Mouse (Mus musculus): ENCODE results near the gene 2210016F16Rik.

- no peak for TF ChIP-seq POLR2A (IDR thresholded peaks at IDR 0.05; ENCODE audit: low read depth, low read length)
- no peak for TF ChIP-seq CTCF (conservative IDR thresholded peaks at IDR 0.05; ENCODE audit: insufficient read depth, insufficient read length, low read depth, low read length)
Observed at GRCm38 (mm10) chr13:58415374-58415773, 30.3 kb upstream of the 2210016F16Rik start.

Data from kidney, adult 2 months (tissue).